Mouse (Mus musculus) thymus, postnatal 4 days (tissue): ENCODE results near the gene Tesmin.
A peak's percentile ranks its signal among the peaks of the same experiment; 100 is the strongest.

Experiments
- DNase-seq: peaks from one replicate; pipeline ENCODE4 v3.0.0; 2021

Gene Tesmin

GRCm38 (mm10) chr19:3450714-3451113 is 62.1 kb downstream of the Tesmin start:
- no peak for DNase-seq

- peak; percentile 66 for DNase-seq
Measured at GRCm38 (mm10) chr19:3451170-3451569, 62.5 kb downstream of the Tesmin start.

- peak; percentile 77 for DNase-seq
Measured at GRCm38 (mm10) chr19:3451649-3452048, 63.0 kb downstream of the Tesmin start.
